Mouse (Mus musculus): Measurements from ENCODE around the gene Taldo1. TPM values are rescaled to one million over a fixed set of nuclear protein-coding genes. Genes with fewer than 3 reads are reported as not detected.
"Not testable (repeated sequence)": the region's sequence is repeated elsewhere in the genome, so short reads cannot be mapped to it uniquely, and the experiment has no call there.

The Taldo1 gene
- polyA plus RNA-seq, 1 experiment: 451 TPM

DNA sequence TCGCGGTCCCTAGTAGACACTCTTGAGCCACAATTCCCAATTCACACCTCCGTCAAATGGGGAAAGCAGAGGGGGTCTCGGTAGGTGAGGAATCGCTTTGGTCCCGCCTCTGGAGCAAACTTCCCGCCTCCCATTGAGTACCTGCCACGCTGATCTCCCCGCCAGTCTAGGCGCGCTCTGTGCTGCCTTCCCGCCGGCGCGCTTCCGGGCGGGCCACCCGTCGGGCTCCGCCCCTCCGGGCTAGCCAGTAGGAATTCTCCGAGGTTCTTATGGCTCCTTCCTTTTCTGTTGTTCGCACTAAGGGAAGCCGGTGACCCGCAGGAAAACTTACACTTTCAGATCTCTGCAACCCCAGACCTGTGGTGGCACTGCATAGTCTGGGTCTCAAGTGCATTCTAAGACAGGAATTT is 51.8 kb downstream of the Taldo1 start, which contains the start of gene Pidd1:
Gene Pidd1, minus strand, starts transcription at position 198 of the 410 bp plus-strand sequence.
- Histone ChIP-seq H3K27me3 (replicated peaks) (no peaks in the 10 kb centered on the region), H3K4me1 (peaks cover 68% of the 10 kb centered on the region), H3K9me3 (no peaks in the 10 kb centered on the region), H3K4me3 (replicated peaks) (peak within 1 kb of the TSS; percentile 95), H3K36me3 (replicated peaks; ENCODE audit: low read length) (peaks cover 46% of the 10 kb centered on the region)
- TF ChIP-seq FLI1 (IDR thresholded peaks at IDR 0.05; ENCODE audit: low read length) (no peak; the same call in 1 of the 2 replicates), GATA1 (IDR thresholded peaks at IDR 0.05; ENCODE audit: borderline replicate concordance, low read length) (no peak)

DNA sequence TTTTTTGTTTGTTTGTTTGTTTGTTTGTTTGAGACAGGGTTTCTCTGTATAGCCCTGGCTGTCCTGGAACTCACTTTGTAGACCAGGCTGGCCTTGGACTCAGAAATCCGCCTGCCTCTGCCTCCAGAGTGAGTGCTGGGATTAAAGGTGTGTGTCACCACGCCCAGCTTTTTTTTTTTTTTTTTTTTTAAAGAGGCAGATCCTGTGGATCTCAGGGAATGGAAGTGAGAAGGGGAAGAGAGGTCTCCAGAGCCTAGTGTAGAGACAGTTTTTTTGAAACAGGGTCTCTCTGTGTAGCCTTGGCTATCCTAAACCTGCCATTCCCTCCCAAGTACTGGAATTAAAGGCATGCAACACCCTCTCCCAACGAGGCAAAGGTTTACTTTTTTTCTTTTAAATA is 54.4 kb downstream of the Taldo1 start:
- Histone ChIP-seq H3K4me1 (peaks cover 68% of the 10 kb centered on the region), H3K36me3 (replicated peaks; ENCODE audit: low read length) (peaks cover 42% of the 10 kb centered on the region), H3K4me3 (replicated peaks) (peak overlapping the region; percentile 99)
- H3K27me3 ChIP-seq (replicated peaks); H3K9me3 ChIP-seq: not testable (repeated sequence)

DNA sequence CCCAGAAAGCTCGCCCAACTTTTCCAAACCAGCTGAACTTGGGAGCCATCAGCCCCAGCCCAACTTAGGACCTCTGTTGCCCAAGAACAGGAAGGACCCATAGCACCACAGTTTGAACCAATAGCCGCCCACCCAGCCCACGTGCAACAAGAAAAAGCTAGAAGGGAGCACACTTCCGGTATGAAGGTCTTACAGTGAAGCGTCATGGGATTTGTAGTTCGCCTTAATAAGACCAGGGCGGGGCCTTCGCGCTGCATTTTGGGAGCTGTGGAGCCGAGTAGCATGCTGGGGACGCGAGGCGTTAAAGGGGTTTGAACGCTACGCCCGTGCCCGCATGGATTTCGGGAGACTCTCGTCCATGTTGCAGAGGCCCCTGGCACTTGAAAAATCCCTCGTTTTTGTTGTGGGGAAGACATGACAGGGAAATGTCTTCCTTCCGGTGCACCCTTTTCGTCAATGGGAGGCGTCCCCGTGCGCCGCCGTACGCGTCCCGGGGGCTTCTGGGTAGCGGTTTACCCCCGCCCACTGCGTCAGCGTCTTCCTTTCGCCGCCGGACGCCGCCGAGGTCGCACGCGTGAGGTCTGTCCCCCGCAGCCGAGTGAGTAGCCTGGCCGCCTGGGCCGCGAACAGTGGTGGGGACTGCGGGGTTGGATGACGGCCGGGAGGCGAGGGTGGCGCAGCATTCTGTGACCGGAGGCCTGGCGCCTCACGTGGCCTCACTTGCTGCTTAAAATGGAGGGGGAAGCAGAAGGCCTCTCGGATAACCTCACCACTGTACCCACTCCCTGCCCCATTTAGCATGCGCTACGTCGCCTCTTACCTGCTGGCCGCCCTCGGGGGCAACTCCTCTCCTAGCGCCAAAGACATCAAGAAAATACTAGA is 55.4 kb downstream of the Taldo1 start, which contains the start of gene Rplp2:
Gene Rplp2, plus strand, starts transcription at position 261 of the 882 bp plus-strand sequence.
- peaks cover 68% of the 10 kb centered on the region for H3K4me1 ChIP-seq
- H3K36me3 ChIP-seq (replicated peaks; ENCODE audit: low read length): peaks cover 42% of the 10 kb centered on the region
- peak within 1 kb of the TSS; percentile 99 for H3K4me3 ChIP-seq (replicated peaks)

DNA sequence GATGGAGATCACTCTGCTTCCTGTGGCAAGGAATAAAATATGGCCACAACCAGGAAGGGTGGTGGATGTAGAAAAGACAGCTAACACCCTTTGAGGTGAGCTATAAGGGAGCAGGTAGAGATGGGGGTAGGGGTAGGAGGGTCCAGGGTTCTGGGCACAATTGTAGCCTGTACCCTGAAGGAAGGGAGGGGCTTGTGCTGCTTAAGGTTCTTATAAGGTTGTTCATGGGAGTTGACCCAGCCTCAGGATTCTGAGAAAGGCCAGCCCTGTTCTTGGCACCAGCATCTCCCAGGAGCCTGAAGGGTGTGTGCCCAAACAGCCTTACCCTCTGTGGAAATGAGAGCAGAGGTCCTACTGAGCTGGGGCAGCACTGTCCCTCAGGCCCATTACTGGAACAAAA is 59.9 kb downstream of the Taldo1 start:
- TF ChIP-seq FLI1 (IDR thresholded peaks at IDR 0.05; ENCODE audit: low read length): no peak
- no peaks in the 10 kb centered on the region for H3K9me3 ChIP-seq
- H3K36me3 ChIP-seq (replicated peaks; ENCODE audit: low read length): peaks cover 43% of the 10 kb centered on the region
- H3K27me3 ChIP-seq (replicated peaks): no peaks in the 10 kb centered on the region
- peaks cover 66% of the 10 kb centered on the region for H3K4me1 ChIP-seq
- no peak overlapping the region for H3K4me3 ChIP-seq (replicated peaks)

More for the DNA sequence above, 55.4 kb downstream of the Taldo1 start, which contains the start of gene Rplp2:
- no peaks in the 10 kb centered on the region for H3K27me3 ChIP-seq (replicated peaks)
- H3K9me3 ChIP-seq: no peaks in the 10 kb centered on the region
- TF ChIP-seq FLI1 (IDR thresholded peaks at IDR 0.05; ENCODE audit: low read length): no peak; the same call in 1 of the 2 replicates
- TF ChIP-seq GATA1 (IDR thresholded peaks at IDR 0.05; ENCODE audit: borderline replicate concordance, low read length): no peak

Other genes starting within 250 kb of the Taldo1 start
- gene Rnh1, start 219.3 kb upstream of the Taldo1 start, polyA plus RNA-seq (2012; ENCODE audit: insufficient read depth, low replicate concordance): 26.5 and 43.0 TPM in 2 replicates
- 51.3 and 84.0 TPM in 2 replicates for gene Hras, start 198.2 kb upstream of the Taldo1 start, polyA plus RNA-seq (2012; ENCODE audit: insufficient read depth, low replicate concordance)
- gene Lrrc56, start 198.0 kb upstream of the Taldo1 start, polyA plus RNA-seq (2012; ENCODE audit: insufficient read depth, low replicate concordance): 12.2 and 18.5 TPM in 2 replicates
- 0.57 TPM in 1 of 2 replicates, not detected in the other for gene Lmntd2, start 178.1 kb upstream of the Taldo1 start, polyA plus RNA-seq (2012; ENCODE audit: insufficient read depth, low replicate concordance)
- 3.6 and 11.1 TPM in 2 replicates for gene Rassf7, start 176.3 kb upstream of the Taldo1 start, polyA plus RNA-seq (2012; ENCODE audit: insufficient read depth, low replicate concordance)
- gene Phrf1, start 163.4 kb upstream of the Taldo1 start, polyA plus RNA-seq (2012; ENCODE audit: insufficient read depth, low replicate concordance): 82.9 and 114 TPM in 2 replicates
- gene Irf7, start 125.7 kb upstream of the Taldo1 start, polyA plus RNA-seq (2012; ENCODE audit: insufficient read depth, low replicate concordance): 154 and 188 TPM in 2 replicates
- not detected in 2 replicates for gene Cdhr5, start 115.4 kb upstream of the Taldo1 start, polyA plus RNA-seq (2012; ENCODE audit: insufficient read depth, low replicate concordance)
- gene Sct, start 113.1 kb upstream of the Taldo1 start, polyA plus RNA-seq (2012; ENCODE audit: insufficient read depth, low replicate concordance): not detected in 2 replicates
- 0.04 TPM in 1 of 2 replicates, not detected in the other for gene Drd4, start 100.2 kb upstream of the Taldo1 start, polyA plus RNA-seq (2012; ENCODE audit: insufficient read depth, low replicate concordance)
- gene Deaf1, start 64.5 kb upstream of the Taldo1 start, polyA plus RNA-seq (2012; ENCODE audit: insufficient read depth, low replicate concordance): 52.9 and 121 TPM in 2 replicates
- 12.3 and 27.1 TPM in 2 replicates for gene Tmem80, start 64.5 kb upstream of the Taldo1 start, polyA plus RNA-seq (2012; ENCODE audit: insufficient read depth, low replicate concordance)
- gene Eps8l2, start 53.3 kb upstream of the Taldo1 start, polyA plus RNA-seq (2012; ENCODE audit: insufficient read depth, low replicate concordance): 0.10 TPM in 1 of 2 replicates, not detected in the other
- gene Gatd1, start 21.9 kb downstream of the Taldo1 start, polyA plus RNA-seq (2012; ENCODE audit: insufficient read depth, low replicate concordance): 11.1 TPM in 1 of 2 replicates, not detected in the other
- gene Cend1, start 37.3 kb downstream of the Taldo1 start, polyA plus RNA-seq (2012; ENCODE audit: insufficient read depth, low replicate concordance): not detected in 2 replicates
- gene Slc25a22, start 45.7 kb downstream of the Taldo1 start, polyA plus RNA-seq (2012; ENCODE audit: insufficient read depth, low replicate concordance): 22.2 and 47.0 TPM in 2 replicates
- gene Pidd1, start 51.8 kb downstream of the Taldo1 start, polyA plus RNA-seq (2012; ENCODE audit: insufficient read depth, low replicate concordance): 13.0 and 25.6 TPM in 2 replicates
- gene Rplp2, start 55.2 kb downstream of the Taldo1 start, polyA plus RNA-seq (2012; ENCODE audit: insufficient read depth, low replicate concordance): 6,138 and 9,533 TPM in 2 replicates
- 230 and 314 TPM in 2 replicates for gene Pnpla2, start 63.0 kb downstream of the Taldo1 start, polyA plus RNA-seq (2012; ENCODE audit: insufficient read depth, low replicate concordance)
- 19.4 and 29.4 TPM in 2 replicates for gene Cracr2b, start 68.9 kb downstream of the Taldo1 start, polyA plus RNA-seq (2012; ENCODE audit: insufficient read depth, low replicate concordance)
- gene Cd151, start 75.2 kb downstream of the Taldo1 start, polyA plus RNA-seq (2012; ENCODE audit: insufficient read depth, low replicate concordance): 56.1 and 168 TPM in 2 replicates
- 49.6 and 150 TPM in 2 replicates for gene Polr2l, start 82.9 kb downstream of the Taldo1 start, polyA plus RNA-seq (2012; ENCODE audit: insufficient read depth, low replicate concordance)
- 53.2 and 54.8 TPM in 2 replicates for gene Tspan4, start 83.0 kb downstream of the Taldo1 start, polyA plus RNA-seq (2012; ENCODE audit: insufficient read depth, low replicate concordance)
- 28.4 and 49.7 TPM in 2 replicates for gene Chid1, start 147.7 kb downstream of the Taldo1 start, polyA plus RNA-seq (2012; ENCODE audit: insufficient read depth, low replicate concordance)
- gene Ap2a2, start 170.0 kb downstream of the Taldo1 start, polyA plus RNA-seq (2012; ENCODE audit: insufficient read depth, low replicate concordance): 22.5 and 22.9 TPM in 2 replicates